19 mouse cellular contexts compared by ENCODE assay signal in genomic region chr2:105237841-105238240, GRCm38 (mm10). TPM values are rescaled to one million over a fixed set of nuclear protein-coding genes. Genes with fewer than 3 reads are reported as not detected.
"Had no signal": no experiment of that assay in that cellular context is flagged by ENCODE, and none has a peak within 500 bp of the region (broad histone marks: within the 10 kb centered on the region; RNA-seq: fewer than 3 reads in every experiment).

No protein-coding gene starts in this region.

- H3K9ac ChIP-seq: lung, embryonic 14.5 days; midbrain, embryonic 13.5 days; midbrain, embryonic 15.5 days; neural tube, embryonic 13.5 days; neural tube, embryonic 15.5 days had no signal

- H3K36me3 ChIP-seq: midbrain, embryonic 10.5 days; midbrain, embryonic 13.5 days; midbrain, embryonic 15.5 days; neural tube, embryonic 13.5 days; neural tube, embryonic 15.5 days had no signal

- H3K4me2 ChIP-seq: lung, embryonic 14.5 days; midbrain, embryonic 13.5 days; midbrain, embryonic 15.5 days; neural tube, embryonic 13.5 days; neural tube, embryonic 15.5 days had no signal

- H3K4me3 ChIP-seq: midbrain, embryonic 10.5 days; midbrain, embryonic 13.5 days; midbrain, embryonic 15.5 days; myocyte; neural tube, embryonic 13.5 days; neural tube, embryonic 15.5 days had no signal

- H3K27me3 ChIP-seq: midbrain, embryonic 13.5 days; midbrain, embryonic 15.5 days; neural tube, embryonic 13.5 days; neural tube, embryonic 15.5 days had no signal

- DNase-seq: lung, adult 18-20 months; lung, embryonic 14.5 days; lung, postnatal 10 days; lung, postnatal 4 days; retina, postnatal 1 day; right cerebral cortex, adult 18-20 months; right cerebral cortex, postnatal 25 days; right cerebral cortex, postnatal 4 days; spleen, adult 18-20 months; thymus, adult 18-20 months; thymus, postnatal 14 days; thymus, postnatal 36 days had no signal

- H3K9me3 ChIP-seq: midbrain, embryonic 10.5 days; midbrain, embryonic 13.5 days; midbrain, embryonic 15.5 days; neural tube, embryonic 13.5 days; neural tube, embryonic 15.5 days had no signal

- H3K4me1 ChIP-seq: midbrain, embryonic 13.5 days; midbrain, embryonic 15.5 days; neural tube, embryonic 13.5 days; neural tube, embryonic 15.5 days had no signal

- H3K27ac ChIP-seq: midbrain, embryonic 10.5 days; midbrain, embryonic 13.5 days; midbrain, embryonic 15.5 days; neural tube, embryonic 13.5 days; neural tube, embryonic 15.5 days had no signal

RNA-seq across cellular contexts. Expression of gene Them7, which starts 13.7 kb away (rescaled TPM):
- polyA plus RNA-seq: midbrain, embryonic 13.5 days; midbrain, embryonic 15.5 days; myocyte; neural tube, embryonic 13.5 days; small intestine, adult 2 months had no signal
